Mouse (Mus musculus) heart, adult 8-10 months (tissue): ENCODE measurements around the gene Hnrnpa3. TPM values are rescaled to one million over a fixed set of nuclear protein-coding genes. Genes with fewer than 3 reads are reported as not detected.
A peak's percentile ranks its signal among the peaks of the same experiment; 100 is the strongest.
"Not testable (repeated sequence)": the region's sequence is repeated elsewhere in the genome, so short reads cannot be mapped to it uniquely, and the experiment has no call there.

Experiments used
- DNase-seq: peaks from one replicate; pipeline ENCODE4 v3.0.0; 2022; ENCODE audit warnings: low spot score
- total RNA-seq, 4 experiments: library from RNA; stranded (reverse); gene quantifications; 2 replicates each; pipeline ENCODE4 v1.2.4; 2022

Gene Hnrnpa3
- total RNA-seq, 4 experiments from 2014 or later, result 132 to 185 (median 159) TPM

- DNase-seq, result not testable (repeated sequence)
These were observed 22.1 kb upstream of the Hnrnpa3 start for GRCm38 (mm10) chr2:75637055-75637304.

GRCm38 (mm10) chr2:75637361-75637760, 21.7 kb upstream of the Hnrnpa3 start:
- DNase-seq, result no peak

DNA sequence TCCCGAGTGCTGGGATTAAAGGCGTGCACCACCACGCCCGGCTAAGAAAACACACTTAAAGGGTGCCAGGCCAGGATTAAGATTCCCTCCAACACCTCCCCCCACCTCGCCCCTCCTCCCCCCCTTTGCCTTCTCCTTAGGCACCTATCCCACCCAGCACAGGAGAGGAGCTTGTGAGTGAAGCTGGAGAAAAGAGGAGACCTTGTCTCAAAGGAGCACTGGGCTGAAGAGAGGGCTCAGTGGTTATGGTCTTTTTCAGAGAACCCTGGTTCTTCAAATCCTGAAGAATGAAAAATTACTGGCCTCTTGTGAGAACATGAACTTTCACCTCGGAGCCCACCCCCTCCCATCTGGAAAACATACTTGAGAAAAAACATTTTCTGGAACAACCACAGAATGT, 21.2 kb upstream of the Hnrnpa3 start:
- not testable (repeated sequence) for DNase-seq

GRCm38 (mm10) chr2:75639535-75639934, 19.5 kb upstream of the Hnrnpa3 start:
- not testable (repeated sequence) for DNase-seq

GRCm38 (mm10) chr2:75642312-75642711, 16.7 kb upstream of the Hnrnpa3 start:
- not testable (repeated sequence) for DNase-seq

DNA sequence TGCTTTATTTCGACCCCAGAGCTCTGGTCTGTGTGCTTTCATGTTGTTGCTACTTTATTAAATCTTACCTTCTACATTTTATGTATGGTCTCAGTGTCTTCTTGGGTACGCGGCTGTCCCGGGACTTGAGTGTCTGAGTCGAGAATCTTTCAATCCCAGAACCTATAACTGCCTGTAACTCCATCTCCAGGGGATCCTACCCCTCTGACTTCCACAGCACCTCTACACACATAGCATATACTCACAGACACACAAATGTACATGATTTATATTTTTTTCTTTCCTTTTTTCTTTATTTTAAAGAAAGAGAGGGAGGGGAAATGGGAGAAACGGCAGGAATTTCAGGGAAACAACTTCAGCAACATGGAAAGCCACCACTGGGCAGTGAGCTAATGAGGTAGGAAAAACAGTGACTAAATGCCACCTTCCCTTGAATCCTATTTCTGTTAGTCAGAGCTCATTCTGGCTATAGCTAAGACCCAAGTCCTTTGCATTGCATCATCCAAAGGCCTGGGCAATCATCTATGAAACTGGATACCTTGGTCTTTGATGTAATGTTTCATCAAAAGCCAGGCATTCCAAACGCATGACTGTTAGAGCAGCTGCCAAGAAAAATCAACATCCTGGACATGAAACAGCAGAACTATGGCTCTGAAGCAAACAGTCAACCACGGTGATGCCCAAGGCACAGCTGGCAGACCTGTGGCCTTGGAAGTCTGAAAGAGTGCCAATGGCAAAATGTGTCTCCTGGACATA, 16.1 kb upstream of the Hnrnpa3 start:
- peak; percentile 42 for DNase-seq

- no peak for DNase-seq
These were observed 15.1 kb upstream of the Hnrnpa3 start for GRCm38 (mm10) chr2:75643950-75644349.

- DNase-seq, result no peak
These were observed 13.8 kb upstream of the Hnrnpa3 start for GRCm38 (mm10) chr2:75645251-75645650.

DNA sequence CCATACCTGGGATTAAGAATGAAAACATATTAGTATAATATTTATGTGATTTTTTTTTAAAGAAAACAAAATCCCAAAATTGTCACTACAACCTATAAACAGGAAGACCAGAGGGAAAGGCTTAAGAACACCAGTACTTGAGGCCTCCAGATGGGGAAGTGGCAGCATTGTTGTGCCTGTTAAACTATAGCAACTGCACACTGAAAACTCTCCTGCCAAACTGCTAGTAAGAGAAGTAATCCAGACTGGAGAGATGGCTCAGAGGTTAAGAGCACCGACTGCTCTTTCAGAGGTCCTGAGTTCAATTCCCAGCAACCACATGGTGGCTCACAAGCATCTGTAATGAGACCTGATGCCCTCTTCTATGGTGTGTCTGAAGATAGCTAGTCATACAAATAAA, 8.6 kb upstream of the Hnrnpa3 start:
- DNase-seq, result no peak

- DNase-seq, result no peak
These were observed 5.9 kb upstream of the Hnrnpa3 start for GRCm38 (mm10) chr2:75653150-75653549.

DNA sequence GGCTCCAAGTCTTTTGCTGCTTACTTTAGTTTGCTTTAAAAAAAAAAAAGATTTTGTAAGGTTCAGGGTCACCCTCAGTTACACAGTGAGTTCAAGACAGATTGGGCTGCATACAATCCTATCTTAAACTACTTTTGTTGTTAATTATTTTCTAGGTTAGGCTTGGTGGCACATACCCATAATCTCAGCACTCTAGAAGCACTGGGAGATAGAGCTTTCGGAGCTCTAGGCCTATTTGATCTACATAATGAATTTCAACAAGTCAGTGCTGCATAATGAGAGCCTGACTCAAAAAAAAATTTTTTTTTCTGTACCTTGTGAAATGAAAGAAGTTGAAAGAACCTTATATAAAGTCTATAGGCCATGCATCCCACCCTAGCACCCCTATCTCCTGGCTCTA, 4.4 kb upstream of the Hnrnpa3 start:
- no peak for DNase-seq

DNA sequence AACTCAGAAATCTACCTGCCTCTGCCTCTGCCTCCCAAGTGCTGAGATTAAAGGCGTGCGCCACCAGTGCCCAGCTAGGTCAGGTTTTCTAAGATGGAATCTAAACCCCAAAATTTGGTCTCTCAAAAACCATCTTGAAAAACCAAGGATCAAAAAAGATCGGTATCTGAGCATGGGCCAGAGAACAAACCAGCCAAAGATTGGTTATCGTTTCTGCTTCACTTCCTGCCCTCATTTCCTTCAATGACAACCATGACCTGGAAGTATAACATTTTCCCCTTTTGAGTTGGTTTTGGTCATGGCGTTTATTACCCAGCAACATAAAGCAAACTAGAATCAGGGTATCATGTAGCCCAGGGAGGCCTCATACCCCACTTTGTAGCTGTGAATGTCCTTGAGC, 2.1 kb upstream of the Hnrnpa3 start:
- no peak for DNase-seq

DNA sequence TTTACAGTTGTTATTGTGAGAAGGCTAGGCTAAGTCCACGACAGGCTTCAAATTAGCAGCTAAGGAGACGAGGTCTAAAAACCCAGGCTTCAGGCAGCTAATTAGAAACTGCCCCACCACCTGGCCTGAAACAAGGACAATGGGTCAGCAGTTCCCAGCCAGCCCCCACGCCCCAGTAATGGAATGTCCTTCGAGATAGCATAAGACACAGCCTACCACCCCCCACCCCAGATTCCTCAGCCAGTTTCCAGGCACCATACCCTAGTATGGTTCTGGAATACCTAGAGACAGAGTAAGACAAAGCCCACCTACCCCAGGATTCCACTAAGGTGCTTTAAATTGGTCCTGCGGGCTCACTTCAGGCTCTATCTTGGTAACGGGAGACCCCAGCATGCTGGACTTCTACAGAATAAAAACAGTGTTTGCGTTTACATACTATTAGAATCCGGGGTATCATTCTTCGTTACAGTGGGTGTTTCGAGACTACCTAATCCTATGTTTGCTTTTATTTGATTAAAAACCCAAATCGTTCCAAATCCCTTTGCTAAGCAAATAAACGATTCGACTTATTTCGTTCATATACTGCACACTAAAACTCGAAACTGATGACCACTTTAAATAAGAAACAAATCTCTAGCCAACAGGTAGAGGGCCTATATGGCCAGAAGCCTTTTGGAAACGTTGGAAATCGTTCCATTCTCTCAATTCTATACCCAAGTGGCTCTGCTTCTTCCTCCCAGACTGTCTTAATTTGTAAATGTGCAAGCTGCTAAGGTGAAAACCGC, 962 bp upstream of the Hnrnpa3 start:
- DNase-seq, result no peak

GRCm38 (mm10) chr2:75659629-75659960, 534 bp downstream of the Hnrnpa3 start:
- DNase-seq, result peak; percentile 87

DNA sequence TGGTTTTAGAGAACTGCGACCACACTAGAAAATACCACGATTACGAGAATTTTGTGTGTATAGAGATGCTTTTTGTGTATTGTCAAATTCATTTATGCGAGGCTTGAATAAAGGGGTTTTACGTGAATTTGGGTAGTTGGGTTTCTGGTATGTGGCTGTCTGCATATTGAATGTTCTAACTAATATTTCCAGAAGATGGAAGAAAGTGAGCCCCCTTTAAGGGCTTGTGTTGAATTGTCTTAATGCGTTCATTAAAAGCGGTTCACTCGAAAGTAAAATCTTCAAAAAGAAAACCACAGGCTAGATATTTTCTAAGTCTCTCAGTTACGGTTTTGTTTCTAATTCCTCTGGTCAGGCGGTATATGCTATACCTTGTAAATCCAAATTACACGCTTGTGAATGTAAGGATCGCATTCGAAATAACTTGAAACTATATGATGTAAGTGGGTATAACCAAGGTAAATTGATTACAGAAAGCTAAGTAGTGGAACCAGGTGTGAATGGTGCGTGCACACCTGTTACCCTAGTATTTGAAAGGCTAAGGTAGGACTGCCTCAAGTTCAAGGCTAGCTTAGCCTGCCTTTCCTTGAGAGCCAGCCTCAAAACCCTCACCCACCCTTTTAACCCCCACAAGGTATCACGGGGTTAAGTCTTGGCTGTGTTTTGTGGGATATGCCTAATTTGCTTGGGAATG, 1.3 kb downstream of the Hnrnpa3 start:
- DNase-seq, result no peak

DNA sequence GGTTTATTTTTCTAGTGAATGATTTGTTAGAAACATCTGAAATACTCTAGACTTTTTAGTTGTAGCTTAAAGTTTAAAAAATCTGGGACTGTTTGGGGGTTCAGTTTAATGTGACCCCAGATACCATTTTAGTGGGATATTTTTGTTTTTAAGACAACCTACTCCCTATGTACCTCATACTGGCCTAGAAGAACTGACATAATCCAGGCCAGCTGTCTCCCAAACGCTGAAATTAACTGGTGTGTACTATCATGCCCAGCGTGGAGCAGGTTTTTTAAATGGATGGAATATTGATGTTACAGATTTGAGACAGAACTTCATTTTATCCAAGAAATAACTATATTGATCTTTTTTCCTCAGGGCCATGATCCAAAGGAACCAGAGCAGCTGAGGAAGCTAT, 2.0 kb downstream of the Hnrnpa3 start:
- no peak for DNase-seq

- no peak for DNase-seq
These were observed 10.7 kb downstream of the Hnrnpa3 start for GRCm38 (mm10) chr2:75669491-75670445.

GRCm38 (mm10) chr2:75670446-75671336, 11.6 kb downstream of the Hnrnpa3 start:
- no peak for DNase-seq

- DNase-seq, result no peak
These were observed 12.2 kb downstream of the Hnrnpa3 start for GRCm38 (mm10) chr2:75671337-75671660.

DNA sequence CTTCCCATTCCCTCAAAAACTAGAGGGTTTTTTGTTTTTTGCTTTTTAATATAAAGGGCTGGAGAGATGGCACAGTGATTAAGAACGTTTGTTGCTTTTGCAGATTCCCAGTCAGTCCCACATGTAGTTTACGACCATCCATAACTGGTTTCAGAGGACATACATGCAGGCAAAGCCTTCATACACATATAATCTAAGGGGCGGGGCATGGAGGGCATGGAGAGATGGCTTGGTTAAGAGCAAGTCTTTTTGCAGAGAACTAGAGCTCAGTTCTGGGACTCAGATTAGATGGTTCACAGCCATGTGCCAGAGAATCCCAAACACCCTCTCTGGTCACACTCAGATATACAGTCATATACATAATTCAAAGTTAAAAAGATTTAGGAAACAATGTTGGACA, 13.5 kb downstream of the Hnrnpa3 start:
- DNase-seq, result no peak

DNA sequence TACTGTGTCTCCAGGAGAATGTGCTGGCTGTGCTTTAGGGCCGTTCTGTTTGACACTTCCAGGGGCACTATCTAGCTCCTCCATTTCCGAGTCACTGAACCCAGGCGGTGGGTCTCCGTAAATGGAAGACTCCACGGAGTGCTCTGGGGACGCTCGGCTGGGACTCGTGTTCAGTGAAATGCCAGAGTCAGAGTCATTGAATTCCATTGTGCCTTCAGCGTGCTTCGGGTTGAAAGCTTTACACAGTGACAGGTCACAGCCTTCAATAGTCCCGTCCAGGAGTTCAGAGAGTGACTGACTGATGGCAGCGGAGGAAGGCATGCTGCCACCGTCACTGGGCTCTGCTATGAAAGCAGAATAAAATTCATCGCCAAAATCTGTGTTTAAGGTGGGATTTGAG, 17.5 kb downstream of the Hnrnpa3 start:
- no peak for DNase-seq
